Mouse (Mus musculus) embryonic facial prominence, embryonic 11.5 days (tissue): ENCODE results near the gene Tgoln1. TPM values are rescaled to one million over a fixed set of nuclear protein-coding genes. Genes with fewer than 3 reads are reported as not detected.
A peak's percentile ranks its signal among the peaks of the same experiment; 100 is the strongest.

ENCODE experiments used
- ATAC-seq: fragments of 200-750 bp; cut with Nextera tagmentation; replicated peaks from 2 replicates; pipeline ENCODE4 v1.8.0; 2017; ENCODE audit warnings: low read depth; ENCODE audit not compliant: insufficient number of reproducible peaks, low FRiP score, low TSS enrichment
- DNase-seq: peaks from one replicate; pipeline ENCODE4 v3.0.0-alpha.2; 2015; ENCODE audit warnings: low spot score
- H3K27ac ChIP-seq: fragments of 300-500 bp; sonication (generic); replicated peaks from 2 replicates; pipeline ENCODE4 v1.5.1; 2014; ENCODE audit warnings: mild to moderate bottlenecking, low read depth, low read length, control low read depth
- H3K27me3 ChIP-seq: fragments of 300-500 bp; sonication (generic); 2 replicates; pipeline ENCODE4 v1.6.1; 2014; ENCODE audit warnings: mild to moderate bottlenecking, low read length, moderate library complexity, mixed read lengths; ENCODE audit not compliant: control insufficient read depth, insufficient read depth
- H3K36me3 ChIP-seq: fragments of 300-500 bp; sonication (generic); replicated peaks from 2 replicates; pipeline ENCODE4 v1.6.1; 2014; ENCODE audit warnings: low read depth, mild to moderate bottlenecking, low read length, moderate library complexity, mixed read lengths; ENCODE audit not compliant: control insufficient read depth, insufficient read depth
- H3K4me1 ChIP-seq: fragments of 300-500 bp; sonication (generic); 2 replicates; pipeline ENCODE4 v1.6.1; 2014; ENCODE audit warnings: low read length, mixed read lengths; ENCODE audit not compliant: control insufficient read depth, insufficient read depth
- H3K4me2 ChIP-seq: fragments of 300-500 bp; sonication (generic); 2 replicates; pipeline ENCODE4 v1.6.1; 2014; ENCODE audit warnings: low read depth, mild to moderate bottlenecking, control low read depth, low read length, moderate library complexity
- H3K4me3 ChIP-seq: fragments of 300-500 bp; sonication (generic); 2 replicates; pipeline ENCODE4 v1.5.1; 2014; ENCODE audit warnings: low read depth, low read length, control low read depth
- H3K9ac ChIP-seq: fragments of 300-500 bp; sonication (generic); replicated peaks from 2 replicates; pipeline ENCODE4 v1.6.1; 2014; ENCODE audit warnings: mild to moderate bottlenecking, control low read depth, low read length
- H3K9me3 ChIP-seq: fragments of 300-500 bp; sonication (generic); replicated peaks from 2 replicates; pipeline ENCODE4 v1.6.1; 2016; ENCODE audit warnings: mild to moderate bottlenecking, low read length, inconsistent platforms, mixed read lengths; ENCODE audit not compliant: control insufficient read depth
- WGBS: fragments of 180-500 bp; shearing (Covaris S2); extraction: QIAGEN DNeasy Blood & Tissue Kit; methylation state at CpG from one replicate; pipeline ENCODE4 v1.1.7; 2014; 5-methylcytosine and 5-hydroxymethylcytosine counted together
- polyA plus RNA-seq: library from polyadenylated mRNA; unstranded; fragments of >200 nt; fragmentation: Nextera tagmentation; extraction: Ambion mirVana; gene quantifications from 2 replicates; pipeline ENCODE4 v1.2.1, GENCODE M21; 2014

The Tgoln1 gene
- polyA plus RNA-seq, 1 experiment from 2014 or later = 35.1 TPM

GRCm38 (mm10) chr6:72586701-72587100, 30.1 kb downstream of the Tgoln1 start:
- WGBS = 73% methylated on average over 3 of the region's 3 CpGs
- no peaks in the 10 kb centered on the region for H3K27me3 ChIP-seq
- no peaks in the 10 kb centered on the region for H3K36me3 ChIP-seq
- no peak overlapping the region for H3K4me3 ChIP-seq
- H3K4me1 ChIP-seq = no peaks in the 10 kb centered on the region
- no peaks in the 10 kb centered on the region for H3K9me3 ChIP-seq
- no peak overlapping the region for H3K9ac ChIP-seq
- no peak for ATAC-seq
- no peak for DNase-seq
- H3K4me2 ChIP-seq = no peak overlapping the region
- no peak overlapping the region for H3K27ac ChIP-seq

DNA sequence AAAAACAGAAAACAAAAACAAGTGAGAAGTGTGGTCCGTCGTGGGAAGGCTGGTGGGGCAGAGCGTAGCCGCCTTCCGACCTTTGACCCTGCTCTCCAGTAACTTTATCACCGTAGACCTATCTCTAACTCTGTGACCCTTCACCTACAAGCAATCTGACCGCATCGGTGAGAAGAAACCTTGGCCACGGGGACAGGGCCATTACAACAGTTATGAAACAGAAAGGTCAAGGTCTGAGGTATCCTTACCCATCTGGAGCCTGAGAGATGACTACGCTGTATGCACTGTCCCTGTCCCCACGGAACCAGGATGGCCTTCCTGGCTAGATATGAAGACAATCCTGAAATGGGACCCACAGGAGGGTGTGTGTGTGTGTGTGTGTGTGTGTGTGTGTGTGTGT, 32.6 kb downstream of the Tgoln1 start:
- H3K4me2 ChIP-seq = no peak overlapping the region
- DNase-seq (no peak), ATAC-seq (no peak)
- H3K4me1 ChIP-seq = no peaks in the 10 kb centered on the region
- H3K27me3 ChIP-seq = no peaks in the 10 kb centered on the region
- H3K9ac ChIP-seq = no peak overlapping the region
- H3K27ac ChIP-seq = no peak overlapping the region
- no peak overlapping the region for H3K4me3 ChIP-seq
- H3K9me3 ChIP-seq = no peaks in the 10 kb centered on the region
- H3K36me3 ChIP-seq = no peaks in the 10 kb centered on the region
- 75% methylated on average over 11 of the region's 11 CpGs for whole genome bisulfite sequencing

DNA sequence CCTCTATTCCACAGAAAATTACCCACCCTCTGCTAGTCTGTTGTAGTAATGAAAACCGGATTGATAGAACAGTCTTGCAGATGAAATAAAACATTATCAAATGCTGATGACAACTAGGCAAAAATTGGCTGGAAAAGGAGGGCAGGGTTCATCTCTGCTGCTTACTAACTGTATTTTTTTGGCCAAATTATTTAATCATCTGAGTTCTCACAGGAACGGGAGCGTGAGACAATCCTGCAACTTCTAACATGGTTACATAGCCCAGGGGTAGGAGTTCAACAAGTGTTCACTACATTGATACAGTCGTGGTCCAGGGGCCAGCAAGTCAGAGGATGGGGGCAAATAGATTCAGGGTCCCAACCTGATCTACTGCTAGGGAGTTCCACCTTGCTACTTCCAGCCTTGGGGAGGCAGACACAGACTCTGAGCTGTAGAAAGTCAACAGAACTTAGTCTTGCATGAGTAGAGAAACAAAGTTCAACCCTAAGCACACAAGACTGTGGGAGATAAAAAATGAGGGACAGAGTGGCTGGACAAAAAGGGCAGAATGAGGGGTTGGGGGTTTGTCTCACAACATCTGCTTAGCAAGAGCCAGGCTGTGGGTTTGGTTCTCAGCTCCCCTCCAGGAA, 33.5 kb downstream of the Tgoln1 start:
- DNase-seq (no peak), ATAC-seq (no peak)

DNA sequence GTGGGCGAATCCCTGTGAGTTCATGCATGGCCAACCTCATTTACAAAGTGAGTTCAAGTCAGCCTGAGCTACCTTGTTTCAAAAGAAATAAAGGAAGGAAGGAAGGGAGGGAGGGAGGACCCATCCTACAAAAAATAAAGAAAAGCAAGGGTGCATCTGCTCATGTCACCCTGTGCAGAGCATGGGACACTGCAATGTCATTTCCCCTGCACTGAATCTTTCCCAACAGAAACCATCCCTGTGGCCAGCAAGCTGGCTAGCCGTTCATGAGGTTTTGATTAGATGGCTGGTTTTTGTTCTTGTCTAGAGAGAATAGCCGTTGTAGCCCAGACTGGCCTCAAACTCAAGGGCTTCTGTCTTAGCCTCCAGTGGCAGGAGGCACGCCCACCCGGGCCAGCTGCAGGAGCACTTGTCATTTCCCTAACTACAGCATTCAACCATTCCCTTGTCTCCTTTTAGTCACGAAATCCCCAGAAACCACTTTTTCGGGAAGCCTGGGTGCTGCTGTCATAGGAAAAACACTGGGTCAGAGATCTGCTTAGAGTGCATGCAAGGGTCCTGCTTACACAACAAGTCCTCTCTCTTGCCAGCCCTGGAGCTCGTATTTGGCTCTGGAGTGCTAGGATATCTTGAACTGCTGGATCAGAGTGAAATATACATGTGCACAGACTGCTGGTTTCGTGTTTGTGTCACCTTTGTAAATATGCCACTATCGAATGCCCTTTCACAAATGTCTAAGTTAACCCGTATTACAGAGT, 35.0 kb downstream of the Tgoln1 start:
- no peaks in the 10 kb centered on the region for H3K9me3 ChIP-seq
- H3K9ac ChIP-seq = no peak overlapping the region
- H3K4me2 ChIP-seq = no peak overlapping the region
- H3K27ac ChIP-seq = no peak overlapping the region
- no peak for ATAC-seq
- peak; percentile 23 for DNase-seq
- no peaks in the 10 kb centered on the region for H3K27me3 ChIP-seq
- no peak overlapping the region for H3K4me3 ChIP-seq
- no peaks in the 10 kb centered on the region for H3K4me1 ChIP-seq
- 74% methylated on average over 11 of the region's 11 CpGs for WGBS
- H3K36me3 ChIP-seq = no peaks in the 10 kb centered on the region

More for the DNA sequence above, 33.5 kb downstream of the Tgoln1 start:
- no peaks in the 10 kb centered on the region for H3K27me3 ChIP-seq
- no peaks in the 10 kb centered on the region for H3K36me3 ChIP-seq
- no peaks in the 10 kb centered on the region for H3K4me1 ChIP-seq
- H3K9ac ChIP-seq = no peak overlapping the region
- no peaks in the 10 kb centered on the region for H3K9me3 ChIP-seq
- H3K4me3 ChIP-seq = no peak overlapping the region
- 91% methylated on average over 4 of the region's 4 CpGs for WGBS
- H3K27ac ChIP-seq = no peak overlapping the region
- H3K4me2 ChIP-seq = no peak overlapping the region

- Histone ChIP-seq H3K27ac (no peak overlapping the region), H3K9ac (no peak overlapping the region), H3K36me3 (no peaks in the 10 kb centered on the region), H3K4me2 (no peak overlapping the region), H3K4me3 (no peak overlapping the region), H3K27me3 (no peaks in the 10 kb centered on the region), H3K4me1 (no peaks in the 10 kb centered on the region), H3K9me3 (no peaks in the 10 kb centered on the region)
- WGBS = 98% methylated on average over 3 of the region's 3 CpGs
- ATAC-seq (no peak), DNase-seq (no peak)
Observed at GRCm38 (mm10) chr6:72576041-72576440, 40.8 kb downstream of the Tgoln1 start.

GRCm38 (mm10) chr6:72571826-72572225, 45.0 kb downstream of the Tgoln1 start:
- no peak for ATAC-seq
- no peaks in the 10 kb centered on the region for H3K4me1 ChIP-seq
- H3K27ac ChIP-seq = no peak overlapping the region
- H3K4me3 ChIP-seq = no peak overlapping the region
- H3K9ac ChIP-seq = no peak overlapping the region
- DNase-seq = no peak
- no peak overlapping the region for H3K4me2 ChIP-seq
- H3K27me3 ChIP-seq = no peaks in the 10 kb centered on the region
- H3K9me3 ChIP-seq = no peaks in the 10 kb centered on the region
- WGBS = 34% methylated on average over 3 of the region's 3 CpGs
- no peaks in the 10 kb centered on the region for H3K36me3 ChIP-seq

GRCm38 (mm10) chr6:72570644-72571397, 46.0 kb downstream of the Tgoln1 start:
- Histone ChIP-seq H3K36me3 (no peaks in the 10 kb centered on the region), H3K9ac (no peak overlapping the region), H3K4me3 (no peak overlapping the region), H3K27me3 (no peaks in the 10 kb centered on the region), H3K9me3 (no peaks in the 10 kb centered on the region), H3K4me1 (no peaks in the 10 kb centered on the region), H3K4me2 (no peak overlapping the region), H3K27ac (no peak overlapping the region)
- ATAC-seq (no peak), DNase-seq (no peak)
- WGBS = 88% methylated on average over 10 of the region's 10 CpGs

DNA sequence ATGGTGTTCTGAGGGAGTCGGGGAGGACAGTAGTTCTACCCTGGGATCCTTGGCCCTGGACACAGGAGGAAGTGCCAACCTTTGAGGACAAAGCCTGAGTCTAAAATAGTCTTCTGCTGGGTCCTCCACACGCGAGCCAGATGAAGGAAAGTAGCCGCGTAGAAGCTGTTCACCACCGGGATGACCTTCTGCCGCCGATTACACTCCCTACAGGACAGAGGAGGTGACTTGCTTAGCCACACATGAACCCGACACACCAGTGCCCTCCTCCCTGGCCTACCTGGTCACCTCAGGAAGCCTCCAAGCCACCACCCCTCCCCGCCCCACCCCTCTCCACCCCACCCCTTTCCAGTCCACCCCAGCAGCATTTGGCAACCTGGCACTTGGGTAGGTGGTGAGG, 48.1 kb downstream of the Tgoln1 start:
- H3K27ac ChIP-seq = no peak overlapping the region

More for the DNA sequence above, 48.1 kb downstream of the Tgoln1 start:
- H3K9ac ChIP-seq = no peak overlapping the region
- DNase-seq (no peak), ATAC-seq (no peak)
- H3K9me3 ChIP-seq = no peaks in the 10 kb centered on the region
- H3K27me3 ChIP-seq = no peaks in the 10 kb centered on the region
- no peak overlapping the region for H3K4me3 ChIP-seq
- H3K36me3 ChIP-seq = no peaks in the 10 kb centered on the region
- no peaks in the 10 kb centered on the region for H3K4me1 ChIP-seq
- no peak overlapping the region for H3K4me2 ChIP-seq
- 93% methylated on average over 10 of the region's 10 CpGs for WGBS
